Mouse (Mus musculus) c-Kit-positive CD71-negative TER-119-negative erythroid progenitor cells, embryonic 14.5 days (primary cell): ENCODE results near the gene Bbs2.
A peak's percentile ranks its signal among the peaks of the same experiment; 100 is the strongest.
"Not testable (repeated sequence)": the region's sequence is repeated elsewhere in the genome, so short reads cannot be mapped to it uniquely, and the experiment has no call there.

ENCODE experiments used
- DNase-seq: peaks from one replicate; pipeline ENCODE4 v3.0.0-alpha.2; 2013; ENCODE audit warnings: low read depth

The Bbs2 gene

DNA sequence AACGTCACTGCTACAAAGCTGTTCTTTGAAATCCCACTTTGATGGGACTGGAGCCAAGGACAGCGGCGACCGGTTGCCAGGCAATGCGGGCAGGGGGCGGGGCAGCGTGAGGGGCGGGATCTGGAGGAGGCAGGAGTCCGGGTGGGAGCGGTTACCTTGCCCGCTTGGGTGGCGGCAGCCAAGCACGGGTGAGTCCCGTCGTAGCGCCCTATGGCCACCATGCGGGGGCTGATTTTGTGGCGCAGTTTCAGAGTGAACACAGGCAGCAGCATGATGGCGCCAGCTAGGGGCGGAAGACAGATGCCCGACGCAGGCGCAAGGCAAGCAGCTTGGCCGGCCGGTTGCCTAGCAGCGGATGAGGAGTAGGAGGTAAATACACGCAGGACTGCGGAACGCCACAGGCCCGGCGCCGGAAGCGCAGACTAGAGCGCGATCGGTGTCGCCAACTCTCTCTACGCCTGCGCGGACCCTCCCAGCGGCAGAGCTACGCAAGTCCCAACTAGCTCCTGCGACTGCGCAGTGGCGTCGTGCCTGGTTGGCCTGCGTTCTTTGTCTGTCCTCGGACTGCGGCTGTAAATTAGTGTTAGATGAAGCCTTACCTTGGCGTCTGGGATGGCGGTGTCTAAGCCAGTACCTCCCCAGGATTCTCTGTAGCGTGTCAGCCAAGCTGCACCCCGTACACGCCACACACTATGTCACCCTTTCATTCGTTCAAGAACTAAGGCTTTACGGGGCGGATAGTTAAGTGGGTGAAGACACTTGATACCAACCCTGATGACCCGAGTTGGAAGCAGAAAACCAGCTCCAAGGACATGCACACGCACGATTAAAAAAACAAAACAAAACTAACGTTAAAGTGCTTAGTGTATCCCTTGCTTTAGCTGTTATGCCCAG, at the start of gene Bbs2:
Gene Bbs2 (minus strand): TSS at position 848 of the 894 bp plus-strand sequence.
- peak; percentile 98 for DNase-seq

GRCm38 (mm10) chr8:94148236-94148635, 49.5 kb upstream of the Bbs2 start:
- DNase-seq, result no peak

- DNase-seq, result no peak
Measured at GRCm38 (mm10) chr8:94140266-94140795, 41.6 kb upstream of the Bbs2 start.

- DNase-seq, result no peak
Measured at GRCm38 (mm10) chr8:94136933-94137332, 38.2 kb upstream of the Bbs2 start, which contains the start of gene Mt4. Mt4 (plus strand) TSS chr8:94137197.

GRCm38 (mm10) chr8:94136192-94136591, 37.5 kb upstream of the Bbs2 start:
- no peak for DNase-seq

- DNase-seq, result no peak
Measured at GRCm38 (mm10) chr8:94135556-94135955, 36.8 kb upstream of the Bbs2 start.

GRCm38 (mm10) chr8:94134601-94135000, 35.9 kb upstream of the Bbs2 start:
- DNase-seq, result not testable (repeated sequence)

DNA sequence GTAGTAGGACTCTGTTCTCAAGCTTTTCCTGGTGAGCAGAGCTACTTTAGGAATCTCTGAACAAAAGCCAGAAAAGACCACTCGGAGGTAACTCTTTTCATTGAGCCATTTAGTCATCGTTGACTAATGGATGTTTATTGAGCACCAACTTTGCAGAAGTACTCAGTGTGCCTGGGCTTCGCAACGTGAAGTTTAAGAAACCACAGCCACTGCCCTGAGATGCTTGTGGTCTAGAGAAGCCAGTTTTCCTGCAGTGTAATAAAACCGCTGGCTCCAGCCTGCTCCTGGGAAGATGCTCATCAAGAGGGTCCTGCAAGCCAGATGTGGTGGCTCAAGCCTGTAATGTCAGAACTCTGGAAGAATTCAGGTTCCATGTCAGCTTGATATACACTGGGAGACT, 33.4 kb upstream of the Bbs2 start:
- no peak for DNase-seq

DNA sequence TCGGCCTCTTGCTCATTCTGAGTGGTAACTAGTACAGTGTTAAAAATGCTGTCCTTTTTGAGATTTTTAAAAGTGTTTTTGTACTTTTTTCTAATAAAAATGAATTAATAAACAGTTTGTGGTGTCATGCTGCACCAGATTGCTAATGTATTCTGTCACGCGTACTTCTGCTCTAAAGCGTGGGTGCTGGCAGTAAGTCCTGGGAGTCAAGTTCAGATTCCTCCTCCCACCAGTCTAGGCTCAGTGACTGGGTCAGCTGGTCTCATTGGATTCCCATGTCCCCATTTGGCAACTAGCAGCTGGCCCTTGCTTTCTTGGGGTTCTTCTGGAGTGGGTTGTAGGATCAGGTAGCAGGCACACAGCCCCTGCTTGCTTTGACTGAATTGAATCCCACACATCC, 31.4 kb upstream of the Bbs2 start:
- no peak for DNase-seq

- DNase-seq, result no peak
Measured at GRCm38 (mm10) chr8:94129133-94129789, 30.5 kb upstream of the Bbs2 start.

DNA sequence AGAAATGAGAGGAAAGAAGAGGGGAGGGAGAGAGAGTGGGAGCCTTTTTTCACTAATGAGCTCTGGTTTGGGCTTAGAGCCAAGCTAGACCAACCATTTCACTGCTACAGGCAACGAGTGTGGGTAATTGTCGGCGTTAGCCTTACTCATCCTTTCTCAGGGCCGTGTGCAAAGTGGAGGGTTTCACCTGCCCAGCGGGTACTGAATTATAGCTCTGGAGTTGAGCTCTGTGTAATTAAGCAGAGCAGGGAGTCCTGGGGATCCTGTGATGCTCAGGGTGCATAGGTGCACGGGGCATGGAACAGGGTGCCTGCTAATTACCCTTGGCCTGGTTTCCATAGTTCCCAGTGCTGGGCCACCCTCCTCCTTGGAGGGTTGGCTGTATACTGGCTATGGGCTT, 29.0 kb upstream of the Bbs2 start:
- no peak for DNase-seq

- DNase-seq, result no peak
Measured at GRCm38 (mm10) chr8:94122711-94123468, 24.2 kb upstream of the Bbs2 start.

DNA sequence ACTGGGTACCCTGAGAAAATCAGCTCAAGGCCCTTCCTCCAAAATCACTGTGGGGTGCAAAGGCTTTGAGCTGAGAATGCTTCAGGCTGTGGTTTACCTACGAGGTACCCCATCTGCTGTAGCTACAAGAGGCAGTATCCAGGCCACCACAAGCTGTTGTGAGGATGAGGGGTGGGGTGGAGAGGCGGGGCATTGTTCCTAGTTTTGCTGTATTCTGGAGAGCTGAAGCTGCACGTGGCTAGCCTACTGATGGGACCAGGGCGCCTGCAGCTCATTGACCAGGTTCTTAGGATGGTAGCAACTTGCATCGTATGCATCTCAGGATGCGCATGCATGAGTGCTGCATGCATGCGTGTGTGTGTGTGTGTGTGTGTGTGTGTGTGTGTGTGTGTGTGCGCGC, 22.9 kb upstream of the Bbs2 start:
- DNase-seq, result no peak

DNA sequence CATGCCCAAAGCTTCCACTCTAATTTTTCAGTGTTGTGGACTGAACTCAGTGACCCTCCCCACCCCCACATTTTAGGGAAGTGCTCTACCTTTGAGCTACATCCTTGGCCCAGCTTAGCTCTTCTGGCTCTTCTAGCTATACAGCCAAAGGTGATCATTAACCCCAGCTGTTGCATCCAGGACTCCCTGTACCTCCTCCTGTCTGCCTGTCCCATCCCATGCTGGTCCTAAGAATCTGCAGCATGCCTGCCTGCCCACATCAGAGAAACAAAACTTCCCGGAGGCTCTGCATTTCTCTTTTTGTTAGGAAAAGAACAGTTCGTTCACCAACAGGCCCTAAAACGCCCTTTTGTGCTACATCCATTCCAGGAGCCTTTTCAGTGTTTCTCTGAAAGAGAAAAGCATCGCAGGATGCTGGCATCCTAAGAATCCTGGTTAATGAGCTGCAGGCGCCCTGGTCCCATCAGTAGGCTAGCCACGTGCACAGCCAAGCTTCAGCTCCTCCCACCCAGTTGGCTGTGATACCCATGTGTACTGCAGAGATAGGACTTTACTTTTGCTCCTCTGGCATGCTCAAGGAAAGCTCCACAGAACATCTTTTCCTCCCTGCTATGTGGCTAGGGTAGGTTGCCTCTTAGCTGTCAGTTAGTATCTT, 20.2 kb upstream of the Bbs2 start:
- no peak for DNase-seq

GRCm38 (mm10) chr8:94113972-94114371, 15.2 kb upstream of the Bbs2 start:
- DNase-seq, result no peak

GRCm38 (mm10) chr8:94113435-94113834, 14.7 kb upstream of the Bbs2 start:
- no peak for DNase-seq

GRCm38 (mm10) chr8:94110526-94111177, 11.9 kb upstream of the Bbs2 start:
- no peak for DNase-seq

DNA sequence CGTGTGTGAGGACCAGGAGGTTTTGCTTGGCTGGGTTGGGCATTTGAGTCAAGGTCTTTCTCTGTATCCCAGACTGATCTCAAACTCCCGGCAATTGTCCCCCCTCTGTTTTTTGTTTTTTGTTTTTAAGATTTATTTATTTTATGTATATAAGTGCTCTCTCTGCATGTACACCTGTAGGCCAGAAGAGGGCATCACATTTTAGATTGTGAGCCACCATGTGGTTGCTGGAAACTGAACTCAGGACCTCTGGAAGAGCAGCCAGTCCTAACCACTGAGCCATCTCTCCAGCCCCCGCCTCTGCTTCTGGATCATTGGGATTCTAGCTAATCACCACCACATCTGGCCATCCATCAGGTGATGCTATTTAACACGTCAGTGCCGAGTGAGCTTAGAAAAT, 11.1 kb upstream of the Bbs2 start:
- DNase-seq, result no peak

GRCm38 (mm10) chr8:94109396-94109795, 10.7 kb upstream of the Bbs2 start:
- no peak for DNase-seq

DNA sequence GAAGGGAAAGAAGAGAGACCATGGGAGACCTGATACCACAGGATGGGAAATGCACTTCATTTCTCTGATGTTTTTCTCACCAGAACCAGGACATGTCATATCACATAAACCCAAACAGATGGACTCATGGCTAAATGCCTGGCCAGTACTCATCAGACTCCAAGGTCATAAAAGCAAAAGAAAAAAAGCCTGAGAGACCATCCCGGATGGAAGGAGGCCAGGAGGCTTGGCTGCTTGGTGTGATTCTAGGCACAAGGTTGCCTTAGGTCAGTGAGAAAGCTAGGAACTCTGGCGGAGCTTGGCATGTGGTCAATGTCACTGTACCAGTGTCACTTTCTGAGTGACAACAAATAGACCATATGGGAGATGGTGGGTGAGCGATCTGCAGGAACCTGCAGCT, 9.1 kb upstream of the Bbs2 start:
- no peak for DNase-seq

- DNase-seq, result no peak
Measured at GRCm38 (mm10) chr8:94104146-94104545, 5.4 kb upstream of the Bbs2 start.
